Mouse (Mus musculus) heart, adult 2 months (tissue): ENCODE data around the gene Serpinb6b.

Experiments used
- CTCF ChIP-seq: fragments of 200-600 bp; IDR thresholded peaks from 2 replicates; pipeline ENCODE4 v1.8.1; 2022; ENCODE audit warnings: antibody characterized with exemption, mild to moderate bottlenecking, moderate library complexity
- EP300 ChIP-seq: fragments of 200-500 bp; IDR thresholded peaks from 2 replicates; pipeline ENCODE4 v1.6.1; 2011; ENCODE audit warnings: low read depth, low read length, control low read depth; ENCODE audit not compliant: insufficient read depth
- POLR2A ChIP-seq: fragments of 200-500 bp; IDR thresholded peaks from 2 replicates; pipeline ENCODE4 v1.6.1; 2011; ENCODE audit warnings: mild to moderate bottlenecking, low read depth, low read length, control low read depth; ENCODE audit not compliant: insufficient read depth

DNA sequence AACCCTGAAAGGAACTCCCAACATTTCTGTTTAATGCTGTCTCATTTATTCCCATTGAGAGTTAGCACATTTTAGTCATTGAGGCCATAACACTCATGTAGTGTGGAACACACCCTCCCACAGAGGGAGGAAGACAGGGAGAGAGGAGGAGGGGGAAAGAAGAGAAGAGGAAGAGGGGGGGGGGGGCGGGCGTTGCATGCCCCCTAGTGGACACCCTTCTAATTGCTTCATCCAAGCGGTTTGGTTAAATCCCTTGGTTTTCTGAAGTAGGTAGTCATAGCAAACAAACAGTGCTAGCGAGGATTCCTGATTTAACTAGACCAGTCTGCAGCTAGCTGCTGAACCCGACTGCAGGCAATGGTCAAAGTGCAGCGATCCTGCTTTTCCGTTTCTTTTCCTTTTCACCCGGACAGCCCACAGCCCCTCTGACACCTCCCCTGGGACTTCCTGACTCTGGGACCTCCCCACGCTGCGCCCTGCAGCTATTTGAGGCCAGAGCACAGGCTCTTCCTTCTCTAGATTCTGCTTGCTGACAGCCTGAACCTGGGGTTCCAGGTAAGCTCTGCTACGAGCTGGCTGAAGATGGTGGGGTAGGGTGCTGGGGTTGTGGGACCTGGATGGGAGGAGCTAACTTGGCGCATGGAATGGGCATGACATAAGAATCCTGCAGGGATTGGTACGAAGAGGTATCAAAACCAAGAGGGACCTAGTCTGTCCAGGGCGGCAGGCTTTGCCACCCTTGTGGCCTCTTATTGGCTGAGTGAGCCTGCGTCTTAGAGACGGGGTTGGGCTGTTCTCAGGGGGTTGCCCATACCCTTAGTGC is at the start of gene Serpinb6b:
- TF ChIP-seq CTCF (peak; percentile 97), POLR2A (peak; percentile 59), EP300 (0 out of 2 replicates have a peak, but pooled peaks have one; percentile 22)
